Mouse (Mus musculus) lung, adult 2 months (tissue): ENCODE measurements around the gene 4930558K02Rik.

ENCODE experiments used
- CTCF ChIP-seq: fragments of 200-500 bp; IDR thresholded peaks from 2 replicates; pipeline ENCODE4 v1.5.1; 2011; ENCODE audit warnings: mild to moderate bottlenecking, low read length, control low read depth; ENCODE audit not compliant: insufficient read depth
- POLR2A ChIP-seq: fragments of 200-500 bp; IDR thresholded peaks from 2 replicates; pipeline ENCODE4 v1.6.1; 2011; ENCODE audit warnings: low read depth, mild to moderate bottlenecking, control low read depth, low read length, borderline replicate concordance; ENCODE audit errors: extremely low read depth

DNA sequence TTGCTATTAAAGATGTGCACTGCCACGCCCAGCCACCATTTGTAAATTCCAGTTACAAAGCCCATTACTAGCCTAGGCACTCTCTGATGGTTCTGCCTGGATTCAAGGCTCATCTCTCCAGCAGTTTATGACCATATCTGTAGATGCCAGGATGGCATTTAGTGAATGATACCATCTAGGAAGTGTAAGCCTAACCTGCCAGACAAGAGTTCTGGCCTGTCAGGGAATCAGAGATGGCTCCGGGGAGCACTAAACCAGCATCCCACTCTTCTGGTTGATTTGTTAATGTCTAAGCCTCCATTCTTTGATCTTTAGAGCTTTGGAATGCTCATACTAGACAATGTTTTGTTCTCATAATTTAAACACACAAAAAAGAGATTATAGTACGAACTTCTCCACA lies 55.1 kb downstream of the 4930558K02Rik start:
- TF ChIP-seq POLR2A (no peak), CTCF (no peak)
